Mouse (Mus musculus) heart, adult 2 months (tissue): ENCODE data around the gene Kcnip3.

Experiments
- CTCF ChIP-seq: fragments of 200-600 bp; IDR thresholded peaks from 2 replicates; pipeline ENCODE4 v1.8.1; 2022; ENCODE audit warnings: antibody characterized with exemption, mild to moderate bottlenecking, moderate library complexity
- EP300 ChIP-seq: fragments of 200-500 bp; IDR thresholded peaks from 2 replicates; pipeline ENCODE4 v1.6.1; 2011; ENCODE audit warnings: low read depth, low read length, control low read depth; ENCODE audit not compliant: insufficient read depth
- POLR2A ChIP-seq: fragments of 200-500 bp; IDR thresholded peaks from 2 replicates; pipeline ENCODE4 v1.6.1; 2011; ENCODE audit warnings: mild to moderate bottlenecking, low read depth, low read length, control low read depth; ENCODE audit not compliant: insufficient read depth

DNA sequence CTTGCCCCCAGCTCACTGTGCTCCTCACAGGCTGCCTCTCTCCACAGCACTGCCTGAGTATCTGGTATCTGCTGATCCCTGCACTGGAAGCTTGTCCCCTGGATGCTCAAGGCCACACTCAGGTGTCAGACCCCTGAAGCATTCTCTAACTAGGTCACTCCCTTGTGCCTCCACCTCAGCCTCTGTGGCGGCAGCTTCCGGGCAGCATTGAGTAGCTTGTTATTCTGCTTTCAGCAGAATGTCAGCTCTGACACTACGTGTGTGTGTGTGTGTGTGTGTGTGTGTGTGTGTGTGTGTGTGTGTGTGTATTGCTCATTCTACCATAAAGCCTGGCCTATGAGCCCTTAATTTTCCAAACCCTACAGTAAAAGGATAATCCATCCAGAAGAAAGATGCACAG, 8.7 kb downstream of the Kcnip3 start:
- TF ChIP-seq CTCF (no peak), POLR2A (no peak), EP300 (no peak)
